Mouse (Mus musculus): ENCODE results near the gene Cdh18. TPM values are rescaled to one million over a fixed set of nuclear protein-coding genes. Genes with fewer than 3 reads are reported as not detected.

Gene Cdh18
- polyA plus RNA-seq, 1 experiment from 2014 or later, result 0.13 TPM

DNA sequence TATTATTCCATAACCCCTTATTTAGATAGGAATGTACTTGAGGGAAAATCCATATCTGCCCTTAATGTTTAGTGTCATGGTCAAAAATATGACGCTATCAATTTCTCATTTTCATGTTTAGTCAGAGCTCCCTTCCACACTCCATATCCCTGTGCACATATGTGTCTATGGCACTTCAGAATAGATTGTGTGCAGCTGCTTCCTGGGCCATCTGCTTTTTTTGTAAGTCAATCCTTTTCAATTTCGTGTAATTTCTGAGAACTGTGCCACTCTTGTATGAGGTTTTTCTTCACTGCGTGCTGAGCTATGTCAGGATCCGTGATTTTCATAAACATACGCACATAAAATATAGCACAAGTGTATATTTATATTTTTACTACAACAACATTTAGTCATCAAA is 435.8 kb downstream of the Cdh18 start:
- DNase-seq (ENCODE audit: low spot score), result no peak
- Histone ChIP-seq H3K9me3 (replicated peaks; ENCODE audit: low read length) (no peaks in the 10 kb centered on the region), H3K9ac (ENCODE audit: low read depth, low read length) (no peak overlapping the region), H3K27me3 (ENCODE audit: insufficient read depth, low read length) (no peaks in the 10 kb centered on the region), H3K4me2 (ENCODE audit: low read length) (no peak overlapping the region), H3K4me3 (replicated peaks; ENCODE audit: low read depth, low read length) (no peak overlapping the region), H3K27ac (no peak overlapping the region), H3K4me1 (replicated peaks; ENCODE audit: insufficient read depth, low read length) (no peaks in the 10 kb centered on the region), H3K36me3 (ENCODE audit: insufficient read depth, low read length) (no peaks in the 10 kb centered on the region)
- ATAC-seq (replicated peaks; ENCODE audit: low FRiP score, low read depth), result no peak
- whole genome bisulfite sequencing, result 75% methylated on average over 5 of the region's 5 CpGs
- TF ChIP-seq CTCF (IDR thresholded peaks at IDR 0.05; ENCODE audit: low read depth), result no peak

DNA sequence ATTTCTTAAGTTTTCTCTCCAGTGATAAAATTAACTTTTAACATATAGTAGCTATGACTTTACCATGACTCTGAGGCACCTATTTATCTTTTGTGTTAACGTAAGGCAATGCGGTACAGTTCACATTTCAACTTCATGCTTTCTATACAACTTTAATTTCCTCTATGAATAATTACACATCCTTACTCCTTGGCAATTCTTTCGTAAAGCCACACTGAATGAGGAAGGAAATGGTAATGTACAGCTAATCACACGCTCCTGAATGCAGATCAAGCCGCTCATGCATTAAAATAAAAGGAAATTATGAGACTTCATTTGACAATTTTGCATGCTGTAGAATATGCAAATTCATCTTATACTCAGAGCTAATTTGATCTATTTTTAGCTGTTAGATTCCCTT is 467.9 kb downstream of the Cdh18 start:
- no peak for DNase-seq (ENCODE audit: low spot score)
- Histone ChIP-seq H3K9me3 (replicated peaks; ENCODE audit: low read length) (no peaks in the 10 kb centered on the region), H3K4me3 (replicated peaks; ENCODE audit: low read depth, low read length) (no peak overlapping the region), H3K36me3 (ENCODE audit: insufficient read depth, low read length) (no peaks in the 10 kb centered on the region), H3K27me3 (ENCODE audit: insufficient read depth, low read length) (no peaks in the 10 kb centered on the region), H3K9ac (ENCODE audit: low read depth, low read length) (no peak overlapping the region), H3K4me1 (replicated peaks; ENCODE audit: insufficient read depth, low read length) (no peaks in the 10 kb centered on the region), H3K27ac (no peak overlapping the region), H3K4me2 (ENCODE audit: low read length) (no peak overlapping the region)
- WGBS, result 80% methylated on average over 5 of the region's 5 CpGs
- ATAC-seq (replicated peaks; ENCODE audit: low FRiP score, low read depth), result no peak
- no peak for TF ChIP-seq CTCF (IDR thresholded peaks at IDR 0.05; ENCODE audit: low read depth)

DNA sequence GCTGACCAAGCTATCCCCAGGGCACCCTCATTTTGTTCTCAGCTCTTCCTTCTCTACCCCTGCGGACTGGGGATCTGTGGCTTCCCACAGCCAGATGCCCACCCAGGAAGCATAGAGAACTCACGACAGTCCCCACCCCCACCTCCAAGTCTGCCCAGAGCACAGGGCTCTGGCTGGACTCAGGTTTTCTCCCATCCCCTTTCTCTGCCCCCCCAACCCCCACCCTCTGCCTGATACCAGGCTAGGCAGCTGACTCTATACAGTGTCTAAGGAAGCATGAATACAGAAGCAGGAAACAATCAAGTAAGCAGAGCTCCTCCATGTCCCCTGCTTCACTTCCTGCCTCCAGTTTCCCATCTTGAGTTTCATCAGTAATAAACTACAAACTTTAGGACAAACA is 472.3 kb downstream of the Cdh18 start:
- ATAC-seq (replicated peaks; ENCODE audit: low FRiP score, low read depth), result no peak

DNA sequence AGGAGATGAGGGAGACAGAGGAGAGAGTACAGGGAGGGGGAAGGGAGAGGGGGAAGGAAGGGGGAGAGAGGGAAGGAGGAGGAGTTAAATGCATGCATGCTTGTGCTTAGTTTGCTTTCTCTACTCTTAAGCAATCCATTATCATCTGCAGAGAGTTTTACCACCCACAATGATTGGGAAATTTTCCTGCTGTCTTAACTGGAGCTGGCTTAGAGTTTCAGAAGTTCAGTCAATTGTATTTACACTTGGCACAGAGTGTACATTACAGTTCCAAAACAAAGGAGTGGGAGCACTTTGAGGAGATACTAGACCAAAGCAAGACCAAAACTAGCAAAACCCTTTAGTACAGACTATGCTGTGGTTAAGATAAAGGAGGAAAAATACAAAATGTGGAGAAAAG is 473.8 kb downstream of the Cdh18 start:
- H3K9ac ChIP-seq (ENCODE audit: low read depth, low read length), result no peak overlapping the region
- no peak overlapping the region for H3K4me3 ChIP-seq (replicated peaks; ENCODE audit: low read depth, low read length)
- ATAC-seq (replicated peaks; ENCODE audit: low FRiP score, low read depth) (no peak), DNase-seq (ENCODE audit: low spot score) (no peak)
- no peaks in the 10 kb centered on the region for H3K27me3 ChIP-seq (ENCODE audit: insufficient read depth, low read length)
- no peak overlapping the region for H3K4me2 ChIP-seq (ENCODE audit: low read length)
- H3K9me3 ChIP-seq (replicated peaks; ENCODE audit: low read length), result no peaks in the 10 kb centered on the region
- H3K36me3 ChIP-seq (ENCODE audit: insufficient read depth, low read length), result no peaks in the 10 kb centered on the region
- no peak overlapping the region for H3K27ac ChIP-seq
- no peak for TF ChIP-seq CTCF (IDR thresholded peaks at IDR 0.05; ENCODE audit: low read depth)
- no peaks in the 10 kb centered on the region for H3K4me1 ChIP-seq (replicated peaks; ENCODE audit: insufficient read depth, low read length)

More for the DNA sequence above, 472.3 kb downstream of the Cdh18 start:
- Histone ChIP-seq H3K4me1 (replicated peaks; ENCODE audit: insufficient read depth, low read length) (no peaks in the 10 kb centered on the region), H3K27me3 (ENCODE audit: insufficient read depth, low read length) (no peaks in the 10 kb centered on the region), H3K9me3 (replicated peaks; ENCODE audit: low read length) (no peaks in the 10 kb centered on the region), H3K27ac (no peak overlapping the region), H3K4me3 (replicated peaks; ENCODE audit: low read depth, low read length) (no peak overlapping the region), H3K36me3 (ENCODE audit: insufficient read depth, low read length) (no peaks in the 10 kb centered on the region), H3K4me2 (ENCODE audit: low read length) (no peak overlapping the region), H3K9ac (ENCODE audit: low read depth, low read length) (no peak overlapping the region)
- no peak for DNase-seq (ENCODE audit: low spot score)
- TF ChIP-seq CTCF (IDR thresholded peaks at IDR 0.05; ENCODE audit: low read depth), result no peak
- 55% methylated on average over 2 of the region's 2 CpGs for WGBS

DNA sequence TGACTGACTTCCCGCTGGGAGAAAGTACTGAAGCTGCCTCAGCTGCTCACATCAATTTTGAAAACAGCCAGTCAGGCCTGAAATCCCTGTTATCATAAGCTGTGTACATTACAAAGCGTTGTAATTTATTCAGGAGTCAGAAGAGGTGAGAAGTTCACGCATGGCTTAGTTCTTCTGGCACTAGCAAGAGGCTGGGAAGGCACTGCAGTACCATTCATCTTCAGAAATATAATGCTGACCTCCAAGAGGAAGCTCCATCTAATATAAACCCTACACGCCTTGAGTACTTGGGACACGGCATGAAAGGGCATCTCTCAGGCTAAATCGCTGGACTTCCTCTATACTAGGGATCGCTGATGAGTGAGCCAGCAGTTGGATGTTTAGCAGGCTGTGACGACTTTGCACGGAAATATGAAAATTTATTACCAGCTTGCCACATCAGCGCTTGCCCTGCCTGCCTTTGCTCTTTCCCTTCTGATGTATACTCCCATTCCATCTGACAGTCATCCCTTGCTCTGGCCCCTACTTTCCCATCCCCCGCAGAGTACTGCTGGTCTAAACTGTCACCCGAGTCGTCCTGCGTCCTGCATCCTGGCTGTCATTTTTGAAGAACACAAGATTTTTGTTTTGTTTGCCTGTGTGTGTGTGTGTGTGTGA is 486.9 kb downstream of the Cdh18 start:
- Histone ChIP-seq H3K4me2 (ENCODE audit: low read length) (peak overlapping the region; percentile 67), H3K27me3 (ENCODE audit: insufficient read depth, low read length) (no peaks in the 10 kb centered on the region), H3K4me3 (replicated peaks; ENCODE audit: low read depth, low read length) (peak overlapping the region; percentile 33), H3K9ac (ENCODE audit: low read depth, low read length) (no peak overlapping the region), H3K4me1 (replicated peaks; ENCODE audit: insufficient read depth, low read length) (peaks cover 15% of the 10 kb centered on the region), H3K36me3 (ENCODE audit: insufficient read depth, low read length) (no peaks in the 10 kb centered on the region), H3K9me3 (replicated peaks; ENCODE audit: low read length) (no peaks in the 10 kb centered on the region), H3K27ac (no peak overlapping the region)
- 3% methylated on average over 14 of the region's 14 CpGs for WGBS
- no peak for TF ChIP-seq CTCF (IDR thresholded peaks at IDR 0.05; ENCODE audit: low read depth)
- peak; percentile 82 for ATAC-seq (replicated peaks; ENCODE audit: low FRiP score, low read depth)
- peak; percentile 36 for DNase-seq (ENCODE audit: low spot score)

DNA sequence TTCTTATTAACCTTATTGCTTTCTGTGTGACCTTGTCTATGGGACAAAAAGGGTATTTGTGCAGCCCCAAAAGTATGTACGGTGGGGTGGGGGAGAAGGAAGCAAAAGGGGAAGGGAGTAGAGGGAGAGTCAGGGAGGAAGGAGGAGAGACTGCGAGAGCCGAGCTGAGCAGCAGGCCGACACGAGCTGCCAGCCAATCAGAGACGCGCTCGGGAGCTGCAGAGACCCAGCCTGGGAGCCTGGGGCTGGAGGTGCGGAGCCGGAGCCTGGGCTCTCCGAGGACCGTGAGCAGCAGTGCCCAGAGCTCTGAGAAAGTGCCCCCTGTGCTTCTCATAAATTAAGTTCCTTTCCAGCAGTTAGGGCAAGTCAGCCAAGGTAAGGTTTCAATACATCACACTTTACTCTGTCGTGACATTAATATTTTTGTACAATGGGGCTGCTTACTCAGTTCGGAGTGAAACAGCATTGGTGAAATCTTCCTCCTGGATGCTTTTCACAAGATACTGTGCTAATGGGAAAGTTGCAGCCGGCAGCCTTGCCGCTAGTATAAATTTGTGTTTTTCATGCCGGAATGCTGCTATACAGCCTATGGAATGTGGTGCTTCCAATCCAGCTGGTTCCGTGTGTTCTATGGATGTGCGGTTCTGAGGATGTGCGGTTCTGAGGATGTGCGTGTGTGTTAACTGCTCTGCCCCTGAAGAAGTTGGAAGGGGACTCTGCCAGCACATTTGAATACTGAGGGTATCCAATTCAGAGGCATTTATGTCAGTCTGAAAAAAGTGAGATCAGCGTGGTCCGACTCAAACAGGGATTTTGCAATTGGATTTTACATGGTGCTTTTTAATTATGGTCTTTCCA is 487.6 kb downstream of the Cdh18 start:
- peak overlapping the region; percentile 67 for H3K4me2 ChIP-seq (ENCODE audit: low read length)
- no peaks in the 10 kb centered on the region for H3K36me3 ChIP-seq (ENCODE audit: insufficient read depth, low read length)
- H3K27ac ChIP-seq, result no peak overlapping the region
- no peak overlapping the region for H3K9ac ChIP-seq (ENCODE audit: low read depth, low read length)
- peak overlapping the region; percentile 33 for H3K4me3 ChIP-seq (replicated peaks; ENCODE audit: low read depth, low read length)
- H3K9me3 ChIP-seq (replicated peaks; ENCODE audit: low read length), result no peaks in the 10 kb centered on the region
- 3% methylated on average over 23 of the region's 23 CpGs for WGBS
- no peak for TF ChIP-seq CTCF (IDR thresholded peaks at IDR 0.05; ENCODE audit: low read depth)
- ATAC-seq (replicated peaks; ENCODE audit: low FRiP score, low read depth), result peak; percentile 94
- peak; percentile 68 for DNase-seq (ENCODE audit: low spot score)
- H3K27me3 ChIP-seq (ENCODE audit: insufficient read depth, low read length), result no peaks in the 10 kb centered on the region
- H3K4me1 ChIP-seq (replicated peaks; ENCODE audit: insufficient read depth, low read length), result peaks cover 15% of the 10 kb centered on the region
